Mouse (Mus musculus): Measurements from ENCODE around the gene Ankrd54. TPM values are rescaled to one million over a fixed set of nuclear protein-coding genes. Genes with fewer than 3 reads are reported as not detected.

Ankrd54 gene
- polyA plus RNA-seq, 1 experiment from 2014 or later, result 56.4 TPM

- Histone ChIP-seq H3K9ac (replicated peaks) (no peak overlapping the region), H3K27ac (no peak overlapping the region), H3K36me3 (peaks cover 22% of the 10 kb centered on the region), H3K4me3 (replicated peaks) (no peak overlapping the region), H3K4me1 (replicated peaks) (no peaks in the 10 kb centered on the region), H3K9me3 (no peaks in the 10 kb centered on the region), H3K27me3 (no peaks in the 10 kb centered on the region), H3K4me2 (replicated peaks) (no peak overlapping the region)
- 72% methylated on average over 4 of the region's 4 CpGs for WGBS
- no peak for ATAC-seq
These were observed 36.8 kb upstream of the Ankrd54 start for GRCm38 (mm10) chr15:79099456-79099855.

- Histone ChIP-seq H3K9ac (replicated peaks) (no peak overlapping the region), H3K4me3 (replicated peaks) (no peak overlapping the region), H3K36me3 (peaks cover 28% of the 10 kb centered on the region), H3K4me2 (replicated peaks) (no peak overlapping the region), H3K27ac (no peak overlapping the region), H3K27me3 (no peaks in the 10 kb centered on the region), H3K4me1 (replicated peaks) (no peaks in the 10 kb centered on the region), H3K9me3 (no peaks in the 10 kb centered on the region)
- WGBS, result 56% methylated on average over 7 of the region's 7 CpGs
- no peak for ATAC-seq
These were observed 36.2 kb upstream of the Ankrd54 start for GRCm38 (mm10) chr15:79098868-79099267.

- Histone ChIP-seq H3K4me3 (replicated peaks) (no peak overlapping the region), H3K4me1 (replicated peaks) (no peaks in the 10 kb centered on the region), H3K9me3 (no peaks in the 10 kb centered on the region), H3K27me3 (no peaks in the 10 kb centered on the region), H3K4me2 (replicated peaks) (no peak overlapping the region), H3K9ac (replicated peaks) (no peak overlapping the region), H3K27ac (no peak overlapping the region), H3K36me3 (peaks cover 34% of the 10 kb centered on the region)
- ATAC-seq, result no peak
- 74% methylated on average over 5 of the region's 5 CpGs for WGBS
These were observed 35.5 kb upstream of the Ankrd54 start for GRCm38 (mm10) chr15:79098220-79098619.

GRCm38 (mm10) chr15:79097611-79098025 lies 34.9 kb upstream of the Ankrd54 start:
- no peak for ATAC-seq

GRCm38 (mm10) chr15:79097135-79097534 lies 34.4 kb upstream of the Ankrd54 start:
- H3K9ac ChIP-seq (replicated peaks), result no peak overlapping the region
- H3K4me3 ChIP-seq (replicated peaks), result no peak overlapping the region
- H3K27me3 ChIP-seq, result no peaks in the 10 kb centered on the region
- no peak for ATAC-seq
- H3K27ac ChIP-seq, result no peak overlapping the region
- no peak overlapping the region for H3K4me2 ChIP-seq (replicated peaks)
- no peaks in the 10 kb centered on the region for H3K4me1 ChIP-seq (replicated peaks)
- H3K9me3 ChIP-seq, result no peaks in the 10 kb centered on the region
- peaks cover 45% of the 10 kb centered on the region for H3K36me3 ChIP-seq
- 37% methylated on average over 2 of the region's 2 CpGs for WGBS

More at GRCm38 (mm10) chr15:79097611-79098025, 34.9 kb upstream of the Ankrd54 start:
- no peak overlapping the region for H3K9ac ChIP-seq (replicated peaks)
- no peak overlapping the region for H3K4me3 ChIP-seq (replicated peaks)
- peaks cover 40% of the 10 kb centered on the region for H3K36me3 ChIP-seq
- H3K27ac ChIP-seq, result no peak overlapping the region
- WGBS, result 69% methylated on average over 6 of the region's 6 CpGs
- no peaks in the 10 kb centered on the region for H3K27me3 ChIP-seq
- no peaks in the 10 kb centered on the region for H3K9me3 ChIP-seq
- no peaks in the 10 kb centered on the region for H3K4me1 ChIP-seq (replicated peaks)
- H3K4me2 ChIP-seq (replicated peaks), result no peak overlapping the region

GRCm38 (mm10) chr15:79096556-79096955 lies 33.9 kb upstream of the Ankrd54 start:
- Histone ChIP-seq H3K4me2 (replicated peaks) (no peak overlapping the region), H3K4me1 (replicated peaks) (no peaks in the 10 kb centered on the region), H3K36me3 (peaks cover 51% of the 10 kb centered on the region), H3K27me3 (no peaks in the 10 kb centered on the region), H3K9me3 (no peaks in the 10 kb centered on the region), H3K9ac (replicated peaks) (no peak overlapping the region), H3K4me3 (replicated peaks) (no peak overlapping the region), H3K27ac (no peak overlapping the region)
- no peak for ATAC-seq
- WGBS, result 76% methylated on average over 3 of the region's 3 CpGs

GRCm38 (mm10) chr15:79095483-79095882 lies 32.8 kb upstream of the Ankrd54 start:
- Histone ChIP-seq H3K4me1 (replicated peaks) (no peaks in the 10 kb centered on the region), H3K36me3 (peaks cover 61% of the 10 kb centered on the region), H3K9ac (replicated peaks) (no peak overlapping the region), H3K27ac (no peak overlapping the region), H3K4me3 (replicated peaks) (no peak overlapping the region), H3K4me2 (replicated peaks) (no peak overlapping the region), H3K27me3 (no peaks in the 10 kb centered on the region), H3K9me3 (no peaks in the 10 kb centered on the region)
- ATAC-seq, result no peak
- 87% methylated on average over 5 of the region's 5 CpGs for WGBS

GRCm38 (mm10) chr15:79093083-79093839 lies 30.6 kb upstream of the Ankrd54 start:
- H3K27me3 ChIP-seq, result no peaks in the 10 kb centered on the region
- no peak overlapping the region for H3K9ac ChIP-seq (replicated peaks)
- H3K4me1 ChIP-seq (replicated peaks), result no peaks in the 10 kb centered on the region
- H3K4me3 ChIP-seq (replicated peaks), result no peak overlapping the region
- no peak overlapping the region for H3K27ac ChIP-seq
- no peak overlapping the region for H3K4me2 ChIP-seq (replicated peaks)
- no peaks in the 10 kb centered on the region for H3K9me3 ChIP-seq
- H3K36me3 ChIP-seq, result peaks cover 84% of the 10 kb centered on the region
- 81% methylated on average over 7 of the region's 7 CpGs for WGBS
- no peak for ATAC-seq

- no peak overlapping the region for H3K4me2 ChIP-seq (replicated peaks)
- WGBS, result 92% methylated on average over 6 of the region's 6 CpGs
- H3K27ac ChIP-seq, result no peak overlapping the region
These were observed 29.6 kb upstream of the Ankrd54 start for GRCm38 (mm10) chr15:79092284-79092683.

GRCm38 (mm10) chr15:79079567-79079966 lies 16.9 kb upstream of the Ankrd54 start:
- no peak for ATAC-seq
- H3K4me3 ChIP-seq (replicated peaks), result no peak overlapping the region
- no peaks in the 10 kb centered on the region for H3K9me3 ChIP-seq
- WGBS, result 97% methylated on average over 7 of the region's 7 CpGs
- peaks cover 20% of the 10 kb centered on the region for H3K4me1 ChIP-seq (replicated peaks)
- no peaks in the 10 kb centered on the region for H3K27me3 ChIP-seq
- peaks cover 79% of the 10 kb centered on the region for H3K36me3 ChIP-seq
- H3K4me2 ChIP-seq (replicated peaks), result no peak overlapping the region
- no peak overlapping the region for H3K27ac ChIP-seq
- no peak overlapping the region for H3K9ac ChIP-seq (replicated peaks)

More at GRCm38 (mm10) chr15:79092284-79092683, 29.6 kb upstream of the Ankrd54 start:
- H3K4me3 ChIP-seq (replicated peaks), result no peak overlapping the region
- ATAC-seq, result no peak
- no peaks in the 10 kb centered on the region for H3K4me1 ChIP-seq (replicated peaks)
- H3K9me3 ChIP-seq, result no peaks in the 10 kb centered on the region
- no peak overlapping the region for H3K9ac ChIP-seq (replicated peaks)
- H3K36me3 ChIP-seq, result peaks cover 91% of the 10 kb centered on the region
- no peaks in the 10 kb centered on the region for H3K27me3 ChIP-seq

GRCm38 (mm10) chr15:79075658-79076365 lies 13.1 kb upstream of the Ankrd54 start:
- WGBS, result 39% methylated on average over 15 of the region's 15 CpGs
- Histone ChIP-seq H3K36me3 (peaks cover 41% of the 10 kb centered on the region), H3K4me1 (replicated peaks) (peaks cover 25% of the 10 kb centered on the region), H3K4me3 (replicated peaks) (peak overlapping the region; percentile 93), H3K9ac (replicated peaks) (peak overlapping the region; percentile 86), H3K27me3 (no peaks in the 10 kb centered on the region), H3K4me2 (replicated peaks) (peak overlapping the region; percentile 97), H3K27ac (0 out of 2 replicates have a peak overlapping the region, but pooled peaks have one; percentile 78), H3K9me3 (no peaks in the 10 kb centered on the region)
- no peak; the same call in 1 of the 2 replicates for ATAC-seq

GRCm38 (mm10) chr15:79074913-79075532 lies 12.3 kb upstream of the Ankrd54 start, which contains the start of gene Eif3l:
Gene Eif3l (plus strand): TSS chr15:79075179.
- Histone ChIP-seq H3K27me3 (0 out of 2 replicates have a peak, but pooled peaks cover 3% of the 10 kb centered on the region), H3K9ac (replicated peaks) (peak within 1 kb of the TSS; percentile 86), H3K4me1 (replicated peaks) (peaks cover 25% of the 10 kb centered on the region), H3K4me3 (replicated peaks) (peak within 1 kb of the TSS; percentile 93), H3K36me3 (peaks cover 36% of the 10 kb centered on the region), H3K4me2 (replicated peaks) (peak within 1 kb of the TSS; percentile 97), H3K27ac (peak within 1 kb of the TSS; percentile 78), H3K9me3 (no peaks in the 10 kb centered on the region)
- peak; percentile 91 for ATAC-seq
- WGBS, result under 1% methylated on average over 49 of the region's 49 CpGs

All from midbrain, embryonic 13.5 days (tissue).